Mouse (Mus musculus): ENCODE data around the gene Ciz1. TPM values are rescaled to one million over a fixed set of nuclear protein-coding genes. Genes with fewer than 3 reads are reported as not detected.

Ciz1 gene
- polyA plus RNA-seq, 1 experiment from 2014 or later, result 14.8 TPM

- Histone ChIP-seq H3K4me3 (replicated peaks) (no peak overlapping the region), H3K27me3 (0 out of 2 replicates have a peak, but pooled peaks cover 2% of the 10 kb centered on the region), H3K27ac (no peak overlapping the region), H3K9me3 (replicated peaks) (no peaks in the 10 kb centered on the region), H3K4me2 (no peak overlapping the region), H3K4me1 (replicated peaks) (peaks cover 13% of the 10 kb centered on the region), H3K36me3 (peaks cover 2% of the 10 kb centered on the region), H3K9ac (no peak overlapping the region)
- 69% methylated on average over 25 of the region's 25 CpGs for WGBS (ENCODE audit: insufficient replicate concordance)
- ATAC-seq (ENCODE audit: low read depth) (peak; percentile 63), DNase-seq (no peak)
Observed at GRCm38 (mm10) chr2:32408429-32409424, 56.6 kb downstream of the Ciz1 start.

- no peak overlapping the region for H3K9ac ChIP-seq
- no peak overlapping the region for H3K27ac ChIP-seq
- ATAC-seq (ENCODE audit: low read depth), result no peak
- 80% methylated on average over 7 of the region's 7 CpGs for WGBS (ENCODE audit: insufficient replicate concordance)
- no peak overlapping the region for H3K4me2 ChIP-seq
- peaks cover 13% of the 10 kb centered on the region for H3K4me1 ChIP-seq (replicated peaks)
- H3K36me3 ChIP-seq, result peaks cover 27% of the 10 kb centered on the region
- no peak overlapping the region for H3K4me3 ChIP-seq (replicated peaks)
- 0 out of 2 replicates have a peak, but pooled peaks cover 2% of the 10 kb centered on the region for H3K27me3 ChIP-seq
- no peaks in the 10 kb centered on the region for H3K9me3 ChIP-seq (replicated peaks)
- DNase-seq, result no peak
Observed at GRCm38 (mm10) chr2:32411407-32411806, 59.3 kb downstream of the Ciz1 start.

GRCm38 (mm10) chr2:32412742-32413531 is 60.8 kb downstream of the Ciz1 start:
- Histone ChIP-seq H3K27me3 (0 out of 2 replicates have a peak, but pooled peaks cover 2% of the 10 kb centered on the region), H3K36me3 (peaks cover 42% of the 10 kb centered on the region), H3K9ac (no peak overlapping the region), H3K27ac (no peak overlapping the region), H3K9me3 (replicated peaks) (no peaks in the 10 kb centered on the region), H3K4me2 (no peak overlapping the region), H3K4me3 (replicated peaks) (no peak overlapping the region), H3K4me1 (replicated peaks) (peaks cover 13% of the 10 kb centered on the region)
- WGBS (ENCODE audit: insufficient replicate concordance), result 62% methylated on average over 6 of the region's 6 CpGs
- ATAC-seq (ENCODE audit: low read depth) (no peak), DNase-seq (no peak)

GRCm38 (mm10) chr2:32413936-32414335 is 61.8 kb downstream of the Ciz1 start:
- WGBS (ENCODE audit: insufficient replicate concordance), result 61% methylated on average over 5 of the region's 5 CpGs
- Histone ChIP-seq H3K27me3 (no peaks in the 10 kb centered on the region), H3K27ac (no peak overlapping the region), H3K4me3 (replicated peaks) (no peak overlapping the region), H3K9ac (no peak overlapping the region), H3K36me3 (peaks cover 52% of the 10 kb centered on the region), H3K9me3 (replicated peaks) (no peaks in the 10 kb centered on the region), H3K4me1 (replicated peaks) (peaks cover 7% of the 10 kb centered on the region), H3K4me2 (no peak overlapping the region)
- ATAC-seq (ENCODE audit: low read depth), result no peak
- no peak for DNase-seq

GRCm38 (mm10) chr2:32415801-32416200 is 63.7 kb downstream of the Ciz1 start:
- peaks cover 71% of the 10 kb centered on the region for H3K36me3 ChIP-seq

GRCm38 (mm10) chr2:32416556-32416955 is 64.4 kb downstream of the Ciz1 start:
- Histone ChIP-seq H3K9ac (no peak overlapping the region), H3K27ac (no peak overlapping the region), H3K4me1 (replicated peaks) (peaks cover 10% of the 10 kb centered on the region), H3K9me3 (replicated peaks) (no peaks in the 10 kb centered on the region), H3K4me2 (no peak overlapping the region), H3K27me3 (no peaks in the 10 kb centered on the region), H3K4me3 (replicated peaks) (no peak overlapping the region), H3K36me3 (peaks cover 76% of the 10 kb centered on the region)
- 77% methylated on average over 2 of the region's 2 CpGs for WGBS (ENCODE audit: insufficient replicate concordance)
- DNase-seq, result no peak
- ATAC-seq (ENCODE audit: low read depth), result no peak

More at GRCm38 (mm10) chr2:32415801-32416200, 63.7 kb downstream of the Ciz1 start:
- DNase-seq (no peak), ATAC-seq (ENCODE audit: low read depth) (no peak)
- Histone ChIP-seq H3K4me1 (replicated peaks) (peaks cover 6% of the 10 kb centered on the region), H3K9ac (no peak overlapping the region), H3K9me3 (replicated peaks) (no peaks in the 10 kb centered on the region), H3K4me3 (replicated peaks) (no peak overlapping the region), H3K27ac (no peak overlapping the region), H3K27me3 (no peaks in the 10 kb centered on the region), H3K4me2 (no peak overlapping the region)
- WGBS (ENCODE audit: insufficient replicate concordance), result 87% methylated on average over 12 of the region's 12 CpGs

- Histone ChIP-seq H3K4me3 (replicated peaks) (no peak overlapping the region), H3K9ac (no peak overlapping the region), H3K4me2 (no peak overlapping the region), H3K9me3 (replicated peaks) (no peaks in the 10 kb centered on the region), H3K4me1 (replicated peaks) (peaks cover 19% of the 10 kb centered on the region), H3K27ac (no peak overlapping the region), H3K36me3 (peaks cover 76% of the 10 kb centered on the region), H3K27me3 (no peaks in the 10 kb centered on the region)
- ATAC-seq (ENCODE audit: low read depth) (no peak), DNase-seq (no peak)
- 79% methylated on average over 8 of the region's 8 CpGs for WGBS (ENCODE audit: insufficient replicate concordance)
Observed at GRCm38 (mm10) chr2:32417486-32417885, 65.4 kb downstream of the Ciz1 start.

- no peak overlapping the region for H3K4me2 ChIP-seq
- 76% methylated on average over 12 of the region's 12 CpGs for WGBS (ENCODE audit: insufficient replicate concordance)
- ATAC-seq (ENCODE audit: low read depth) (peak; percentile 30; the same call in 1 of the 2 replicates), DNase-seq (no peak)
- no peaks in the 10 kb centered on the region for H3K9me3 ChIP-seq (replicated peaks)
- H3K4me3 ChIP-seq (replicated peaks), result no peak overlapping the region
- H3K27me3 ChIP-seq, result no peaks in the 10 kb centered on the region
- peaks cover 75% of the 10 kb centered on the region for H3K36me3 ChIP-seq
- no peak overlapping the region for H3K9ac ChIP-seq
- H3K4me1 ChIP-seq (replicated peaks), result peaks cover 25% of the 10 kb centered on the region
- H3K27ac ChIP-seq, result peak overlapping the region; percentile 72
Observed at GRCm38 (mm10) chr2:32418430-32419151, 66.5 kb downstream of the Ciz1 start.

GRCm38 (mm10) chr2:32419359-32419758 is 67.2 kb downstream of the Ciz1 start:
- Histone ChIP-seq H3K27me3 (no peaks in the 10 kb centered on the region), H3K9me3 (replicated peaks) (no peaks in the 10 kb centered on the region), H3K36me3 (peaks cover 67% of the 10 kb centered on the region), H3K9ac (no peak overlapping the region), H3K4me1 (replicated peaks) (peaks cover 32% of the 10 kb centered on the region), H3K4me3 (replicated peaks) (no peak overlapping the region), H3K27ac (peak overlapping the region; percentile 72), H3K4me2 (no peak overlapping the region)
- 82% methylated on average over 3 of the region's 3 CpGs for WGBS (ENCODE audit: insufficient replicate concordance)
- ATAC-seq (ENCODE audit: low read depth) (peak; percentile 54), DNase-seq (no peak)

GRCm38 (mm10) chr2:32420066-32420608 is 68.0 kb downstream of the Ciz1 start:
- H3K4me3 ChIP-seq (replicated peaks), result no peak overlapping the region
- WGBS (ENCODE audit: insufficient replicate concordance), result 79% methylated on average over 12 of the region's 12 CpGs

More at GRCm38 (mm10) chr2:32420066-32420608, 68.0 kb downstream of the Ciz1 start:
- Histone ChIP-seq H3K27ac (no peak overlapping the region), H3K36me3 (peaks cover 61% of the 10 kb centered on the region), H3K4me1 (replicated peaks) (peaks cover 40% of the 10 kb centered on the region), H3K27me3 (no peaks in the 10 kb centered on the region), H3K4me2 (no peak overlapping the region), H3K9me3 (replicated peaks) (no peaks in the 10 kb centered on the region), H3K9ac (no peak overlapping the region)
- DNase-seq (no peak), ATAC-seq (ENCODE audit: low read depth) (no peak)

All from liver, embryonic 13.5 days (tissue).